Mouse (Mus musculus): Measurements from ENCODE around the gene 1700015F17Rik.

GRCm38 (mm10) chr5:5504456-5504855, 25.5 kb upstream of the 1700015F17Rik start:
- TF ChIP-seq FLI1 (IDR thresholded peaks at IDR 0.05; ENCODE audit: low read length): no peak
- TF ChIP-seq GATA1 (IDR thresholded peaks at IDR 0.05; ENCODE audit: borderline replicate concordance, low read length): no peak

All from megakaryocyte, embryonic 14.5 days (primary cell).